ENCODE assay signal across 15 mouse cellular contexts in genomic region chr9:91358851-91359687, GRCm38 (mm10). TPM values are rescaled to one million over a fixed set of nuclear protein-coding genes. Genes with fewer than 3 reads are reported as not detected.
DNase-seq lines count a peak whose midpoint lies in the region; ATAC-seq and TF ChIP-seq lines count a peak whose summit lies in the region.
"Had no signal": no experiment of that assay in that cellular context is flagged by ENCODE, and none has a peak within 500 bp of the region (broad histone marks: within the 10 kb centered on the region; RNA-seq: fewer than 3 reads in every experiment).

No protein-coding gene starts in this region.

- no peak for TF ChIP-seq CTCF in left cerebral cortex, adult 2 months (IDR thresholded peaks at IDR 0.05)

- H3K36me3 ChIP-seq in forebrain, embryonic 14.5 days (ENCODE audit: control insufficient read depth, insufficient read depth, low read length): peaks cover 4% of the 10 kb centered on the region; the same call in 1 of the 2 replicates
- H3K36me3 ChIP-seq in midbrain, embryonic 12.5 days: no peaks in the 10 kb centered on the region
- H3K36me3 ChIP-seq: embryonic facial prominence, embryonic 15.5 days; liver, embryonic 15.5 days had no signal

- no peak for ATAC-seq in forebrain, embryonic 14.5 days
- no peak for ATAC-seq in midbrain, embryonic 12.5 days (ENCODE audit: low FRiP score, low read depth)
- ATAC-seq: Patski had no signal

- H3K27ac ChIP-seq in left cerebral cortex, adult 2 months: no peak overlapping the region
- H3K27ac ChIP-seq in forebrain, embryonic 14.5 days (ENCODE audit: low read depth, low read length): peak overlapping the region; percentile 74
- 0 out of 2 replicates have a peak overlapping the region, but pooled peaks have one; percentile 15 for H3K27ac ChIP-seq in midbrain, embryonic 12.5 days (replicated peaks)
- H3K27ac ChIP-seq: embryonic facial prominence, embryonic 15.5 days; liver, embryonic 15.5 days had no signal

- no peak for DNase-seq in left cerebral cortex, adult 2 months (ENCODE audit: extremely low spot score in 1 of 2, low spot score in 2 of 2)
- DNase-seq in left cerebral cortex, adult 18-20 months (ENCODE audit: low spot score in 2 of 2): no peak
- DNase-seq in forebrain, embryonic 14.5 days (ENCODE audit: low spot score): peak; percentile 49
- DNase-seq in frontal cortex, adult 2 months (ENCODE audit: extremely low spot score in 1 of 2, low spot score in 1 of 2): no peak
- no peak for DNase-seq in kidney, postnatal 10 days
- no peak for DNase-seq in natural killer cell, adult 2 months (ENCODE audit: low spot score in 2 of 2)
- no peak for DNase-seq in gastrocnemius, postnatal 25 days
- DNase-seq: heart, postnatal 14 days; thymus, postnatal 4 days had no signal

- intact Hi-C loops in left cerebral cortex, adult 2 months (cut with DNase I): loop anchor here (5.0 kb wide), 1 partner anchor 662 kb away; no protein-coding TSS in a partner anchor

- H3K4me2 ChIP-seq in forebrain, embryonic 14.5 days (ENCODE audit: low read length): peak overlapping the region; percentile 51
- peak overlapping the region; percentile 52 for H3K4me2 ChIP-seq in midbrain, embryonic 12.5 days (replicated peaks)
- H3K4me2 ChIP-seq: embryonic facial prominence, embryonic 15.5 days; liver, embryonic 15.5 days had no signal

- 27% methylated on average over 10 of the region's 10 CpGs for WGBS in forebrain, embryonic 14.5 days
- 10% methylated on average over 10 of the region's 10 CpGs for WGBS in midbrain, embryonic 12.5 days

- H3K4me3 ChIP-seq in left cerebral cortex, adult 2 months: peak overlapping the region; percentile 9; the same call in 1 of the 2 replicates
- peak overlapping the region; percentile 28 for H3K4me3 ChIP-seq in forebrain, embryonic 14.5 days (ENCODE audit: low read depth, low read length)
- peak overlapping the region; percentile 38 for H3K4me3 ChIP-seq in midbrain, embryonic 12.5 days
- H3K4me3 ChIP-seq: embryonic facial prominence, embryonic 15.5 days; liver, embryonic 15.5 days had no signal

- H3K9me3 ChIP-seq in forebrain, embryonic 14.5 days (replicated peaks; ENCODE audit: control insufficient read depth, low read length): no peaks in the 10 kb centered on the region
- no peaks in the 10 kb centered on the region for H3K9me3 ChIP-seq in midbrain, embryonic 12.5 days
- H3K9me3 ChIP-seq: embryonic facial prominence, embryonic 15.5 days; liver, embryonic 15.5 days had no signal

- H3K4me1 ChIP-seq in forebrain, embryonic 14.5 days (ENCODE audit: control insufficient read depth, insufficient read depth, low read length): peaks cover 5% of the 10 kb centered on the region; the same call in 1 of the 2 replicates
- peaks cover 19% of the 10 kb centered on the region for H3K4me1 ChIP-seq in midbrain, embryonic 12.5 days

- peaks cover 29% of the 10 kb centered on the region for H3K27me3 ChIP-seq in forebrain, embryonic 14.5 days (replicated peaks; ENCODE audit: control insufficient read depth, insufficient read depth, low read length)
- peaks cover 49% of the 10 kb centered on the region for H3K27me3 ChIP-seq in midbrain, embryonic 12.5 days

- H3K9ac ChIP-seq in forebrain, embryonic 14.5 days (ENCODE audit: low read length): peak overlapping the region; percentile 65
- H3K9ac ChIP-seq in midbrain, embryonic 12.5 days (replicated peaks): peak overlapping the region; percentile 47
- H3K9ac ChIP-seq: embryonic facial prominence, embryonic 15.5 days; liver, embryonic 15.5 days had no signal

RNA-seq across cellular contexts. Expression of gene Zic4, which starts 3.1 kb away (rescaled TPM):
- total RNA-seq in left cerebral cortex, adult 2 months (2021): 1 to 10 TPM; 4.0 to 4.6 TPM
- total RNA-seq in left cerebral cortex, adult 18-20 months (2021): 1 to 10 TPM; 3.5 to 4.4 TPM
- 45.1 and 56.3 TPM in 2 replicates for polyA plus RNA-seq in forebrain, embryonic 14.5 days (2014; fragmentation: Nextera tagmentation; extraction: Ambion mirVana)
- polyA plus RNA-seq in midbrain, embryonic 12.5 days (2016; fragmentation: Nextera tagmentation; extraction: Ambion mirVana): 44.6 and 76.9 TPM in 2 replicates
- 9.9 and 10.3 TPM in 2 replicates for polyA plus RNA-seq in frontal cortex, adult 2 months (2012; rRNA removed)
- total RNA-seq in gastrocnemius, postnatal 25 days (2021): not detected
- total RNA-seq: heart, postnatal 14 days; megakaryocyte-erythroid progenitor cell, adult 5-6 weeks had no signal
- polyA plus RNA-seq: kidney, embryonic 14.5 days; liver, embryonic 15.5 days; Patski had no signal

RNA-seq across cellular contexts. Expression of gene Zic1, which starts 6.5 kb away (rescaled TPM):
- 10 to 100 TPM; 15.8 to 16.0 TPM for total RNA-seq in left cerebral cortex, adult 2 months (2021)
- total RNA-seq in left cerebral cortex, adult 18-20 months (2021): 10 to 100 TPM; 10.7 to 14.3 TPM
- polyA plus RNA-seq in forebrain, embryonic 14.5 days (2014; fragmentation: Nextera tagmentation; extraction: Ambion mirVana): 14.4 and 14.8 TPM in 2 replicates
- polyA plus RNA-seq in midbrain, embryonic 12.5 days (2016; fragmentation: Nextera tagmentation; extraction: Ambion mirVana): 11.9 and 17.2 TPM in 2 replicates
- 113 and 143 TPM in 2 replicates for polyA plus RNA-seq in frontal cortex, adult 2 months (2012; rRNA removed)
- 1 to 10 TPM in 1 of 2 experiments, under 1 TPM in 1; 0.08 to 1.9 TPM for total RNA-seq in gastrocnemius, postnatal 25 days (2021)
- total RNA-seq: heart, postnatal 14 days; megakaryocyte-erythroid progenitor cell, adult 5-6 weeks had no signal
- polyA plus RNA-seq: Patski had no signal

Comparison
In these comparisons a context has a peak if more than half of its experiments do, and no peak if none do; other contexts are left out.
1. RNA of gene Zic1, which starts 6.5 kb away (total RNA-seq): 15.8 to 16.0 TPM in left cerebral cortex, adult 2 months and 10.7 to 14.3 TPM in left cerebral cortex, adult 18-20 months; 0.08 to 1.9 TPM in gastrocnemius, postnatal 25 days; every median in the first group is over 4 times any median in the second.
2. Peak in every context shown above with its lines, with median percentiles within 50 percentile points of each other: H3K4me3 ChIP-seq.